Mouse (Mus musculus) adrenal gland, postnatal 25 days (tissue): ENCODE data around the gene Spdye4a. TPM values are rescaled to one million over a fixed set of nuclear protein-coding genes. Genes with fewer than 3 reads are reported as not detected.
"Not testable (repeated sequence)": the region's sequence is repeated elsewhere in the genome, so short reads cannot be mapped to it uniquely, and the experiment has no call there.

Experiments used
- DNase-seq: peaks from one replicate; pipeline ENCODE4 v3.0.0; 2021; ENCODE audit warnings: mixed read lengths
- total RNA-seq: library from RNA; stranded (reverse); gene quantifications from 2 replicates; pipeline ENCODE4 v1.2.3, GENCODE M21; 2021

Gene Spdye4a
- total RNA-seq, 1 experiment from 2014 or later, result not detected

- DNase-seq, result no peak
These were observed 4.4 kb downstream of the Spdye4a start for GRCm38 (mm10) chr5:143222287-143222686.

- DNase-seq, result no peak
These were observed 5.7 kb downstream of the Spdye4a start for GRCm38 (mm10) chr5:143220996-143221395.

DNA sequence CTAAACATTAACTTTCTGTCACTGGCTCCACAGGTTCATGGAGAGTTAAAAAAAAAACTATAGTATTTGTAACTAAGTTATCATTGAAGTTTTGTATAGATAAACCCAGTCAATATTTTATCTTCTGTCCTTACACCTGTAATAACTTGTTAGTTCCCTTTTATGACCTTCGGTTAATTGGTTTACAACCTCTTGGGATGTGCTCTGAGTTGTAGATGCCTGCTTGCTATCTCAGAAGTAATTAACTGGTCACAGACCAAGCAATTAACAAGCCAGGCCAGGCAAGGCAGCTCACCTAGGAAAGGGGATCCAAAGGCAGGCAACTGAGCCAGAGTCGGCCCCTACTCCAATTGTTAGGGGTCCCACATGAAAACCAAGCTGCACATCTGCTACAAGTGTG lies 12.9 kb downstream of the Spdye4a start:
- no peak for DNase-seq

DNA sequence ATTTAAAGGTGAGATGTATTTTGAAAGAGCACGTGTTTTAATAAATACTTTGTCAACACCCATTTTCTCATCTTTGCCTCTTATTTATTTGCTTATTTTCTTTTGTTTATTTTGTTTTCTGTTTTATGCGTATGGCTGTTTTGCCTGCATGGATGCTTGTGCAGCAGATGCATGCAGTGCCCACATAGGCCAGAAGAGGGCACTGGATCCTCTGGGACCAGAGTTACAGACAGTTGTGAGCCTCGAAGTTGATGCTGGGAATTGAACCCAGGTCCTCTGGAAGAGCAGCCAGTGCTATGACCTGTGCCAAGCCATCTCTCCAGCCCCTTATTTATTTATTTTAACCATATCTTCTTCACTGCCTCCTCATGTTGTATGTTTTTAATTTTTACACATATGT lies 21.7 kb downstream of the Spdye4a start:
- no peak for DNase-seq

DNA sequence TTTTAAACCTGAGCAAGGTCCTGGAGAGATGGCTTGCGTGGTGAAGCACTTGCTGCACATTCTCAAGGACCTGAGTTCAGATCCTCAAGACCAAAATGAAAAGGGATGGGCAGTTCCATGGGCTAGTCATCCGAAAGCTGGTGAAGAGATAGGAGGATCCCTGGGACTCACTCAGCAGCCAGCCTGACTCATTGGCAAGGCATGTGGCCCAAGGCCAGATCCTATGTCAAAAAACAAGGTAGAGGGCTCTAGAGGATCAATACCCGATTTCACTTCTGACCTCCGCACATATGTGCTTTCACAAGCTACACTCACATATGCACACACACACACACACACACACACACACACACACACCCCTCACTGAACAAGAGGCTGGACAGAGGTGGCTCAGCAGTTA lies 30.2 kb downstream of the Spdye4a start:
- peak; percentile 52 for DNase-seq

DNA sequence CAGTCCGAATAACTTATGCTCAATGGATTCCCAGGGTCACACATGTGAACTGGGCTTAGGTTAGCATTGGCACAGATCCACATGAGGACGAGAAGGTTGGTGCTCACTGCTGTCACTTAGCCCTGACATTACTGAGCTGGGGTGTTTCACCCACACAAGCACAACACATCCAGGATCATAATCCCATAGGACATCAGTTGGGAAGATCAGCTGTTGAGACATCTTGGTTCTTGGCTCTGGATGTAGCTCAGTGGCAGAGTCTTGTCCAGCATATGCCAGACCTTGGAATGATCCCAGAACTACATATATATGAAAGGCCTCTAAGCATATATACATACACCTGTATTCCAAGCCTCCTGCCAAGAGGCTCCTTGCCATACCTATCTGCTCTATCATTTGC lies 31.5 kb downstream of the Spdye4a start:
- DNase-seq, result no peak

DNA sequence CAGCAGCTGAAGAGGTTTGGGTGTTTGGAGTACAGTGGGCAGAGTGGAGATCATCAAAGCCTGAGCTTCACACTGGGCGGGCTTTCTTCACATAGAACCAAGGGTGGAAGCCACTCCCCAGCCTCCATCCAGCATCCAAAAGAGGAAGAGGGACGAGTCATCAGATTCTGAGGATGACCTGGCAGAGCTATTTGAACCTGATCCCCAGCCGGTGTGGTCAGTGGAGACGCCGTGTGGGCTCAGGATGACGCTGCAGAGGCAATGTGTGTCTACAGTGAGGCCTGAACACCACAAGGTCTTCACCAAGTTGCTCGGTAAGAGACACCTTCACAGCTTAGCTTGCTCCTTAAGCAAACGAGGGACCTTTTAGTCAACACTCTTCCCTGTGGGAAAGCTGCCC lies 31.9 kb downstream of the Spdye4a start:
- DNase-seq, result not testable (repeated sequence)

DNA sequence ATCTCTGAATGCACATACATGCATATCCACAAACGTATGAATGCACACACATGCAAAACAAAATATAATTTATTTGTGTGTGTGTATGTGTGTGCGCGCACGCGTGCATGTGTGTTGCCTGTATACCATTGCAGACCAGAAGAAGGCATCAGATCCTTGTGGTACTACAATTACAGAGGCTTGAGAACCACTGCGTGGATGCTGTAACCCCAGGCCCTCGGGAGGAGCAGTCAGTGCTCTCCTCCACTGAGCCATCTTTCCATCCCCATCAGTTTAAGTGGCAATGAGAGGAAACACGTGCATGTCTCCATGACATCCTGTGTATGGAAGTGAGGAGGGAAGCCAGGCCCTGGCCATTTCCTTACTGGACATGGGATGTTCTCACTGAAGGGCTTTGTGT lies 33.9 kb downstream of the Spdye4a start:
- DNase-seq, result no peak

GRCm38 (mm10) chr5:143188014-143188413 lies 38.7 kb downstream of the Spdye4a start:
- DNase-seq, result not testable (repeated sequence)

- peak; percentile 90 for DNase-seq
These were observed 46.2 kb downstream of the Spdye4a start, which contains the start of the genes Rbak and Spdye4b for GRCm38 (mm10) chr5:143180255-143181076. TSS of gene Rbak (minus strand) at chr5:143180775. TSS of gene Spdye4b (plus strand) at chr5:143181017.

DNA sequence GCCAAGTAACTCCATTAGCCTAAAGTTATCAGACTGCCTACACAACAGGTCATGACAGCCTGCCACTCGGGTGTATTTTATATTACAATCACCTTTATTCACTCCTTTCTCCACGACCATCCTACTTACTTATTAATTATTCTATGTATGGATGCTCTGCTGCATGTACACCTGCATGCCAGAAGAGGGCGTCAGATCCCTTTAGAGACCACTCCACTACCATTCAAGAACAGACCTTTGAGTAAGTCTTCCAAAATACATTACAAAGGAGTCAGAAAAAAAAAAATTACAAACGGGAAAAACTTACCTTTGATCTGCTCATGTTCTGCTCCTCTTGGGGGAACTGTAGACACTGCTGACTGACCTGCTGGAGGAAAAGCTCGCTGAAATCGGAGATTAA lies 47.5 kb downstream of the Spdye4a start:
- no peak for DNase-seq

DNA sequence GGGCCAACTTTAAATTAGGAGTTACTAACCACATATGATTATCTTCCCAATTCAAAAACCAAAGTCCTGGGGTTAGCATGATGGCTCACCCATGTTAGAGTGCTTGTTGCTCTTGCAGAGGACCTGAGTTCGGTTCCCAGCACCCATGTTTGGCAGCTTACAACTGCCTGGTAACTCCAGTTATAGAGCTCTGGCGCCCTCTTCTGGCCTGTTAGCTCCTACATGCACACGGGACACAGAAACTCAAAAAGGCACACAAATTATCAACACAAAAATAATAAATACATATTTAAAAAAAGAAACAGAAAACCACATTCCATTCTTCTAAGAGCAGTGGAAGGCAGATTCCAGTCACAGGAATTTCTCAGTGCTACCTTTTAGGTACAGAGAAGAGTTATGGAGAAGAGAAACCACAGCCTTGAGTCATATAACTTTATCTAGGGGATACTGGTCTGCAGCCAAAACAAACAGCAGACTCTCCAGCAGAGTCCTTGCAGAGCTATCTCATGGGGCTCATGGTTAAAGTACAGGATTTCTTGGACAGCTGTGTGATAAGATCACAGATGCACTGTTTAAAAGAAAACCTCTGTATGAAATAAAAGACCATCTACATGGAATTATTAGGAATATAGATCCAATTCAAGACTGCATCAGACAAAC lies 49.0 kb downstream of the Spdye4a start:
- no peak for DNase-seq

GRCm38 (mm10) chr5:143175970-143176369 lies 50.7 kb downstream of the Spdye4a start:
- no peak for DNase-seq

Other genes starting within 250 kb of the Spdye4a start
- 58.8 and 65.2 TPM in 2 replicates for gene Rnf216, start 113.9 kb downstream of the Spdye4a start, total RNA-seq
- 0.15 TPM in 1 of 2 replicates, not detected in the other for gene Olfr718-ps1, start 79.3 kb downstream of the Spdye4a start, total RNA-seq
- 17.3 and 18.5 TPM in 2 replicates for gene Rbak, start 46.1 kb downstream of the Spdye4a start, total RNA-seq
- gene Spdye4b, start 45.9 kb downstream of the Spdye4a start, total RNA-seq, result not detected in 2 replicates
- 22.3 and 22.9 TPM in 2 replicates for gene Zfp12, start 8.3 kb upstream of the Spdye4a start, total RNA-seq
- gene Zfp316, start 43.1 kb upstream of the Spdye4a start, total RNA-seq, result 7.4 and 11.6 TPM in 2 replicates
- gene Zfp853, start 66.7 kb upstream of the Spdye4a start, total RNA-seq, result 0.24 and 0.29 TPM in 2 replicates
- gene E130309D02Rik, start 88.5 kb upstream of the Spdye4a start, total RNA-seq, result 36.5 and 39.8 TPM in 2 replicates
- 58.7 and 66.5 TPM in 2 replicates for gene Zdhhc4, start 102.4 kb upstream of the Spdye4a start, total RNA-seq
- gene Grid2ip, start 130.4 kb upstream of the Spdye4a start, total RNA-seq, result 0.73 and 0.95 TPM in 2 replicates
- gene Kdelr2, start 176.9 kb upstream of the Spdye4a start, total RNA-seq, result 91.4 and 91.9 TPM in 2 replicates
- 18.7 and 21.9 TPM in 2 replicates for gene Daglb, start 237.7 kb upstream of the Spdye4a start, total RNA-seq